Mouse (Mus musculus) heart, postnatal 0 days (tissue): Measurements from ENCODE around the gene Tatdn3.

ENCODE experiments used
- CTCF ChIP-seq: IDR thresholded peaks from 2 replicates; pipeline ENCODE4 v1.5.1; 2016; ENCODE audit warnings: antibody characterized with exemption, control low read depth, low read depth
- EP300 ChIP-seq: IDR thresholded peaks from 2 replicates; pipeline ENCODE4 v1.6.1; 2016; ENCODE audit warnings: antibody characterized with exemption, low read depth

DNA sequence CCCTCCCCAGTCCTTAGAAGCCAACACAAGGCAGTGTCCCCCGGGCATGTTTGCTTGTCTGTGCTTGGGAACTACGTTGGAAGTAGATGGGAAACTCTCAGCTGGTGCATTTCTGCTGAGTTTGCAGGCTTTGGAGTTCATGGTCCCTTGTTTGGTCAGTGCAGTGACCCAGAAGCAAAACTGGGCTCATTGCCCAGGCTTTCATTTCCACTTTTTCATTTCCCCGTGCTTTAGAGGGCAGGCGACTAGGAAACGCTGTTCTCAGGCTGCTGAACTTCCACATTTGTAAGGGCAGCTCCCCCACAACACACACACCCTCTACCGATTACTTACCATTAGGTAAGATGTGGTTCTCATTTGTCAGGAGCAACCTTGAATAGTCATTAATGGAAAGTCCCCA lies 10.3 kb upstream of the Tatdn3 start:
- TF ChIP-seq CTCF (no peak), EP300 (no peak)
